Mouse (Mus musculus) hematopoietic multipotent progenitor cell, adult 10-12 weeks (in vitro differentiated cells): ENCODE data around the gene Mpeg1. TPM values are rescaled to one million over a fixed set of nuclear protein-coding genes. Genes with fewer than 3 reads are reported as not detected.

Source experiments
- polyA plus RNA-seq: library from polyadenylated mRNA; stranded (reverse); fragments of >175 nt; gene quantifications from 2 replicates; pipeline ENCODE4 v1.2.3, GENCODE M21; 2012; ENCODE audit warnings: low replicate concordance

Gene Mpeg1
- 23.5 and 31.3 TPM in 2 replicates for polyA plus RNA-seq

DNA sequence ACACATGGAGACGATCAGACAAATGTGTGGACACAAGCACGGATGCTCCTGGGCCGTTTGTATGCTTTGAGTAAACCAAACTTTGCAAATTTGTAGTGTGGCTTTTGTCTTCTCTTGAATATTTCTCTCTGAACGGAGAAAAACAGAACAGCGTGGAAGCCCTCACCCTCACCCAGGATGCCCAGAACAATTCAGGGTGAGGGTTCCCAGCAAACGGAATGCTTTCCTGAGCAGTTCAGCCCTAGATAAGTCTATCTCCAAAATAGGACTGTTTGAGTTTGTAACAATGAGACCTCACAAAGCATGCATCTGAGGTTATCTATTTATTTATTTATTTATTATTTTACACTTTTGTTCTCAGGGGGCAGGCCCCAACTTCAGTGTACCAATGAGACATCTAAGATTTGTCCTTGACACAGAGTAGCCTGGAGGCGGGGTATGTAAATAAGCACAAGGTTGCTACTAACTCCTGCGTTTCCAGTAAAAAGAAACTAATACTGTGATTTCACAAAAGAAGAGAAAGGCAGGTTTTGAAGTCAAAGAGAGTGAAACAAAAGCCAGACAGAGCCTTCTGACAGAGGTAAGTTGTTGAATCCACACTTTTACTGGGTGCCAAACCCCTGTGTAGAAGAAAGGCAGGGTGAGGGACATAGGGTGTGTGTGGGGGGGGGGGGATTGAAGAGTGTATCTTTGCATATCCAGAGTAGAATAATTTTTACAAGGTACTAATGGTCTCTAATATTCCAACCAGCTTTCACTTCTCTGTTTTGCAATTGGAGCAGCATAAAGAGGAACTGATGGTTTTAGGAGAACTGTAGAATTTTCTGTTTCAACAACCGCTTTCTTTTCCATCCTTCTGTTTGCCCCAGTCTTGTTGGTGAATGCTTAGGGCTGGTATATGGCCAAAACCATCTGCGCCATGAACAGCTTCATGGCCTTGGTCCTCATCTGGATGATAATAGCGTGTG, at the start of gene Mpeg1:
TSS of gene Mpeg1 (plus strand) at position 498 of the 968 bp plus-strand sequence.

DNA sequence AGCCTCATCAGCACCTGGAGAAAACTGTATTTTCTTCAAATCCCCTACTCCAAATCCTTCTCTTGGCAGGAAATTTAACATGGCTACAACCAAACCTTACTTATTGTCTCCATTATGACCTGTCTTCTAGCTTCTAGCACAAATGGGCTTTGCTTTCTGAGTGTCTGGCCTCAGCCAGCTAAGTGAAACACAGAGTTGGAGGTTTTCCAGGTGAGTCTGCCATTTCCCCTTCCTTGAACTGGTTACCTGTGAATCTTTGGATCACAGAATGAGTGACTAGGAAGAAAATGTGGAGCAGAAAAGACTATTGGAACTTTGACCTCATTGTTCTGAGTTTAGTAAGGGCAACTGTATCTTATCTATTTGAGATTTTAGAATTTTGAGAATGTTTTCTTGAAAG, 43.2 kb upstream of the Mpeg1 start, which contains the start of gene Olfr1441:
TSS of gene Olfr1441 (plus strand) at position 73 of the 400 bp plus-strand sequence.

DNA sequence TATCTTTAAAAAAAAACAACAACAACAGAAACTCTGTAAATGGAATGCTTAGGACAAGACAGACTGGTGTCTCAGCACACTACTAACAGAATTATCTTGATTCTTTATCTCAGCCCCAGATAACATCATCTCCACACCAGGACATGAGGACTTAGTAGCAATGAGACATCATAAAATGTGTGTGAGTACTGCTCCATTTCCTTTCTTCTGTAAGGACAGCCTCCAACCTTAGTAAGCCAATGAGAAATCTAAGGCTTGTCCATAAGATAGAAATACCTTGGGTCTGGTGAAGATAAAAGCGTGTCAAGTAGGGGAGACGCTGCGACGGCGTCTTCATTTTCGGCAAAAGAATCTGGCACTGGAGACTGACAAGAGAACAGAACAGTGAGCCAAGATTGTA, 33.0 kb upstream of the Mpeg1 start, which contains the start of gene Pfpl:
TSS of gene Pfpl (plus strand) at position 301 of the 400 bp plus-strand sequence.

DNA sequence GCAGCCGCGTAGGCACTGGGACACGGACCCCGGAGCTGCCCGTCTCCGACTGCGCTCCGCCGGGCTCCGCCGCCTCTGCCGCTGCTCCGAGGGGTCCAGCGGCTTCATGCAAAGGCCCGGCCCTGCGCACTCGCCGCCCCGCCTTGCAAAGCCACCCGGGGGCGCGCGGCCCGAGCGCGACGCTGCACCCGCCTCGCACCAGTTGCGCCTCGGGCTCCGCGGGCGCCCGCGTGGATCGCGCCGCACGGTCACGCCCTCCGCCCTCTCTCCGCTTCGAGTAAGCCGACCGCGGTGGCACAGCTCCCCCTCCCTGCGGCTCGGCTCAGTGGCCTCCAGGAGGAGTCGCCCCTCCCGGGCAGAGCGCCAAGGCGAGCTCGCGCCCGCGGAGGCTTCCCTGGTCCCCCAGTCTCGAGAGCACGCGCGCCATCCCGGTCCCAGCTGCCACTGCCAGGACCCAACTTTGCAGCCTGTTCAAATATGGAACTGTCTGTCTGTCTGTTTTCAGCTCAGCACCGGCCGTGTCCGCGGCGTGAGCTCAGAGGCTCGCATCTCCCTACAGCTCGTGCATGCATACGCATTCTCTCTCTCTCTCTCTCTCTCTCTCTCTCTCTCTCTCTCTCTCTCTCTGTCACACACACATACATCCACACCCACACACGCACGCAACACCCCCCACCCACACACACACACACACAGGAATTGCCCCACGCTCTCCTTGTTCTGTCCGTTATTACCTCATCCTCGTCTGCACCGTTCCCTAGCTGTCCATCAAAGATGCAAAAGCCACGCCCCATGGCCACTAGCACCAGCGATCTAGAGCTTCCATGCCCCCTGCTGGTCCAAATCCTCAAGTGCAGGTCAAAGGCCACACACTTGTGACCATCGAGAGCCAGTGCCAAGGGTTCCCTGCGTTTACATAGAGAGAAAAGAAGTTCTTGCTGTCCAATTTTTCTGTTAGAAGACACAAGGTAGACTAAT, 41.1 kb downstream of the Mpeg1 start, which contains the start of gene Dtx4:
TSS of gene Dtx4 (minus strand) at position 85 of the 978 bp plus-strand sequence.

Other genes with a start within 250 kb of the Mpeg1 start
- gene Olfr1432, start 228.2 kb upstream of the Mpeg1 start, polyA plus RNA-seq = not detected in 2 replicates
- gene Olfr262, start 219.1 kb upstream of the Mpeg1 start, polyA plus RNA-seq = not detected in 2 replicates
- not detected in 2 replicates for gene Olfr235, start 199.7 kb upstream of the Mpeg1 start, polyA plus RNA-seq
- gene Olfr1434, start 180.9 kb upstream of the Mpeg1 start, polyA plus RNA-seq = 0.15 TPM in 1 of 2 replicates, not detected in the other
- gene Olfr1436, start 161.6 kb upstream of the Mpeg1 start, polyA plus RNA-seq = not detected in 2 replicates
- gene Olfr1437, start 135.7 kb upstream of the Mpeg1 start, polyA plus RNA-seq = not detected in 2 replicates
- gene Olfr1438-ps1, start 124.9 kb upstream of the Mpeg1 start, polyA plus RNA-seq = not detected in 2 replicates
- gene Olfr1440, start 73.5 kb upstream of the Mpeg1 start, polyA plus RNA-seq = not detected in 2 replicates
- not detected in 2 replicates for gene Olfr1441, start 43.3 kb upstream of the Mpeg1 start, polyA plus RNA-seq
- not detected in 2 replicates for gene Pfpl, start 32.9 kb upstream of the Mpeg1 start, polyA plus RNA-seq
- 2.9 and 4.8 TPM in 2 replicates for gene Dtx4, start 40.7 kb downstream of the Mpeg1 start, polyA plus RNA-seq
- gene Fam111a, start 85.0 kb downstream of the Mpeg1 start, polyA plus RNA-seq = 2.0 and 7.7 TPM in 2 replicates
- gene Gm4952, start 139.2 kb downstream of the Mpeg1 start, polyA plus RNA-seq = not detected in 2 replicates
- gene Glyat, start 172.5 kb downstream of the Mpeg1 start, polyA plus RNA-seq = not detected in 2 replicates
- not detected in 2 replicates for gene Olfr1442, start 209.7 kb downstream of the Mpeg1 start, polyA plus RNA-seq
- gene Olfr1443, start 217.3 kb downstream of the Mpeg1 start, polyA plus RNA-seq = not detected in 2 replicates
- not detected in 2 replicates for gene Keg1, start 235.0 kb downstream of the Mpeg1 start, polyA plus RNA-seq